Mouse (Mus musculus) olfactory bulb, adult 2 months (tissue): ENCODE results near the gene Gpr171. TPM values are rescaled to one million over a fixed set of nuclear protein-coding genes. Genes with fewer than 3 reads are reported as not detected.

Experiments
- H3K27ac ChIP-seq: fragments of 200-500 bp; 2 replicates; pipeline ENCODE4 v1.5.1; 2012; ENCODE audit warnings: low read depth, low read length; ENCODE audit not compliant: insufficient read depth
- H3K4me1 ChIP-seq: fragments of 200-500 bp; 2 replicates; pipeline ENCODE4 v1.6.1; 2012; ENCODE audit warnings: low read length; ENCODE audit not compliant: control insufficient read depth, insufficient read depth
- H3K4me3 ChIP-seq: fragments of 200-500 bp; 2 replicates; pipeline ENCODE4 v1.5.1; 2012; ENCODE audit warnings: mild to moderate bottlenecking, low read depth, low read length, moderate library complexity; ENCODE audit not compliant: insufficient read depth
- CTCF ChIP-seq: fragments of 200-500 bp; IDR thresholded peaks from 2 replicates; pipeline ENCODE4 v1.5.1; 2012; ENCODE audit warnings: low read depth, mild to moderate bottlenecking, low read length, moderate library complexity; ENCODE audit not compliant: insufficient read depth
- POLR2A ChIP-seq: fragments of 200-500 bp; IDR thresholded peaks from 2 replicates; pipeline ENCODE4 v1.6.1; 2012; ENCODE audit warnings: mild to moderate bottlenecking, low read depth, low read length, moderate library complexity; ENCODE audit not compliant: insufficient read depth
- WGBS: fragments of 180-500 bp; shearing (Covaris S2); methylation state at CpG from one replicate; pipeline ENCODE4 v1.1.7; 2018; 5-methylcytosine and 5-hydroxymethylcytosine counted together
- polyA plus RNA-seq: library from polyadenylated mRNA; stranded (reverse); fragments of >200 nt; gene quantifications from 2 replicates; pipeline ENCODE4 v1.2.4, GENCODE M21; 2012; ENCODE audit warnings: low replicate concordance; ENCODE audit not compliant: missing spikeins, insufficient read depth, insufficient read length

The Gpr171 gene
- polyA plus RNA-seq, 1 experiment: not detected

- no peak overlapping the region for H3K4me3 ChIP-seq
- no peak for TF ChIP-seq POLR2A
- TF ChIP-seq CTCF: no peak
- WGBS: 59% methylated on average over 3 of the region's 3 CpGs
- H3K4me1 ChIP-seq: peaks cover 11% of the 10 kb centered on the region
- no peak overlapping the region for H3K27ac ChIP-seq
Observed at GRCm38 (mm10) chr3:59065937-59066336, 35.7 kb downstream of the Gpr171 start.

GRCm38 (mm10) chr3:59063431-59063830 lies 38.2 kb downstream of the Gpr171 start:
- 85% methylated on average over 4 of the region's 4 CpGs for WGBS
- no peak overlapping the region for H3K4me3 ChIP-seq
- TF ChIP-seq CTCF (no peak), POLR2A (no peak)

GRCm38 (mm10) chr3:59062141-59062540 lies 39.5 kb downstream of the Gpr171 start:
- 80% methylated on average over 5 of the region's 5 CpGs for WGBS
- TF ChIP-seq CTCF (no peak), POLR2A (no peak)
- H3K4me3 ChIP-seq: no peak overlapping the region
- H3K27ac ChIP-seq: no peak overlapping the region
- peaks cover 15% of the 10 kb centered on the region for H3K4me1 ChIP-seq

More at GRCm38 (mm10) chr3:59063431-59063830, 38.2 kb downstream of the Gpr171 start:
- Histone ChIP-seq H3K27ac (no peak overlapping the region), H3K4me1 (peaks cover 18% of the 10 kb centered on the region)

- Histone ChIP-seq H3K4me3 (no peak overlapping the region), H3K27ac (no peak overlapping the region), H3K4me1 (peaks cover 9% of the 10 kb centered on the region; the same call in 1 of the 2 replicates)
- TF ChIP-seq CTCF (no peak), POLR2A (no peak)
- WGBS: 93% methylated on average over 7 of the region's 7 CpGs
Observed at GRCm38 (mm10) chr3:59060131-59060530, 41.5 kb downstream of the Gpr171 start.

- 2% methylated on average over 7 of the region's 7 CpGs for WGBS
- Histone ChIP-seq H3K27ac (no peak overlapping the region), H3K4me1 (peaks cover 9% of the 10 kb centered on the region; the same call in 1 of the 2 replicates), H3K4me3 (no peak overlapping the region)
- TF ChIP-seq POLR2A: no peak
- TF ChIP-seq CTCF: no peak
Observed at GRCm38 (mm10) chr3:59059022-59059541, 42.5 kb downstream of the Gpr171 start.

- WGBS: 88% methylated on average over 17 of the region's 17 CpGs
- H3K27ac ChIP-seq: no peak overlapping the region
- peaks cover 7% of the 10 kb centered on the region; the same call in 1 of the 2 replicates for H3K4me1 ChIP-seq
- H3K4me3 ChIP-seq: no peak overlapping the region
- TF ChIP-seq POLR2A (no peak), CTCF (no peak)
Observed at GRCm38 (mm10) chr3:59054834-59055535, 46.6 kb downstream of the Gpr171 start.

Other genes with a start within 250 kb of the Gpr171 start
- not detected in 2 replicates for gene Clrn1, start 216.5 kb downstream of the Gpr171 start, polyA plus RNA-seq
- not detected in 2 replicates for gene Med12l, start 96.0 kb downstream of the Gpr171 start, polyA plus RNA-seq
- not detected in 2 replicates for gene P2ry14, start 51.8 kb upstream of the Gpr171 start, polyA plus RNA-seq
- gene Gpr87, start 93.3 kb upstream of the Gpr171 start, polyA plus RNA-seq: not detected in 2 replicates
- not detected in 2 replicates for gene P2ry13, start 109.1 kb upstream of the Gpr171 start, polyA plus RNA-seq
- not detected in 2 replicates for gene P2ry12, start 161.1 kb upstream of the Gpr171 start, polyA plus RNA-seq
- gene Igsf10, start 242.6 kb upstream of the Gpr171 start, polyA plus RNA-seq: not detected in 2 replicates